Comparison of ENCODE assay signal across 1 mouse cellular context in genomic region chr2:180745248-180745927, GRCm38 (mm10).
TF ChIP-seq lines count a peak whose summit lies in the region.

No protein-coding gene starts in this region.

TF ChIP-seq in MEL, 35 proteins besides CTCF, POLR2A, EP300 and RAD21 (continued from another document):
- peak; percentile 99 for TF ChIP-seq MAZ (IDR thresholded peaks at IDR 0.05; ENCODE audit: low read depth, low read length)
- peak; percentile 71; the same call in 1 of the 2 replicates for TF ChIP-seq JUND (IDR thresholded peaks at IDR 0.05; ENCODE audit: low read depth, low read length)
- no peak for TF ChIP-seq BHLHE40 (IDR thresholded peaks at IDR 0.05; ENCODE audit: borderline replicate concordance, low read depth, low read length)
- no peak for TF ChIP-seq TCF12 (IDR thresholded peaks at IDR 0.05; ENCODE audit: low read depth, low read length)
- no peak for TF ChIP-seq MAFK (IDR thresholded peaks at IDR 0.05; ENCODE audit: borderline replicate concordance, low read depth, low read length)
- no peak; the same call in 1 of the 2 replicates for TF ChIP-seq MAX (IDR thresholded peaks at IDR 0.05; ENCODE audit: low read length)
- no peak for TF ChIP-seq E2F4 (IDR thresholded peaks at IDR 0.05; ENCODE audit: borderline replicate concordance, low read depth, low read length)
- TF ChIP-seq CHD2 (IDR thresholded peaks at IDR 0.05; ENCODE audit: low read length), result no peak
- peak; percentile 54; the same call in 1 of the 2 replicates for TF ChIP-seq ELF1 (IDR thresholded peaks at IDR 0.05; ENCODE audit: low read depth, low read length)
- peak; percentile 60 for TF ChIP-seq MXI1 (IDR thresholded peaks at IDR 0.05; ENCODE audit: low read depth, low read length)
- TF ChIP-seq ZNF384 (IDR thresholded peaks at IDR 0.05; ENCODE audit: low read depth, low read length), result peak; percentile 84
- no peak for TF ChIP-seq NELFE (IDR thresholded peaks at IDR 0.05; ENCODE audit: low read depth, low read length)
- TF ChIP-seq HCFC1 (IDR thresholded peaks at IDR 0.05; ENCODE audit: low read depth, low read length), result 0 out of 2 replicates have a peak, but pooled peaks have one; percentile 44
